Mouse (Mus musculus): ENCODE measurements around the gene Ctdsp1. TPM values are rescaled to one million over a fixed set of nuclear protein-coding genes. Genes with fewer than 3 reads are reported as not detected.

The Ctdsp1 gene
- total and polyA plus RNA-seq, 3 experiments, result 64.6 to 272 (median 154) TPM

- TF ChIP-seq POLR2AphosphoS5 (IDR thresholded peaks at IDR 0.05; ENCODE audit: insufficient replicate concordance, low read depth, low read length) (no peak), TAL1 (conservative IDR thresholded peaks at IDR 0.05; ENCODE audit: low read depth, low read length) (no peak), GATA1 (IDR thresholded peaks at IDR 0.05; ENCODE audit: borderline replicate concordance, low read length) (no peak), GATA2 (IDR thresholded peaks at IDR 0.05; ENCODE audit: borderline replicate concordance, low read depth, low read length) (no peak), CTCF (IDR thresholded peaks at IDR 0.05; ENCODE audit: low read depth, low read length) (no peak)
- peak; percentile 68 for ATAC-seq (ENCODE audit: extremely low read depth, insufficient number of reproducible peaks, low FRiP score, poor library complexity, severe bottlenecking)
- peaks cover 86% of the 10 kb centered on the region for H3K36me3 ChIP-seq (replicated peaks)
These were observed 48.0 kb downstream of the Ctdsp1 start for GRCm38 (mm10) chr1:74439166-74439876.

GRCm38 (mm10) chr1:74444538-74444937 lies 53.2 kb downstream of the Ctdsp1 start:
- Histone ChIP-seq H3K9me3 (replicated peaks) (no peaks in the 10 kb centered on the region), H3K36me3 (replicated peaks) (peaks cover 86% of the 10 kb centered on the region), H3K27me3 (ENCODE audit: insufficient read depth, low read length) (no peaks in the 10 kb centered on the region), H3K4me1 (ENCODE audit: insufficient read depth, low read depth, low read length) (peaks cover 19% of the 10 kb centered on the region), H3K4me3 (ENCODE audit: low read depth, low read length) (no peak overlapping the region)
- DNase-seq (ENCODE audit: low spot score) (no peak), ATAC-seq (ENCODE audit: extremely low read depth, insufficient number of reproducible peaks, low FRiP score, poor library complexity, severe bottlenecking) (no peak)
- TF ChIP-seq GATA2 (IDR thresholded peaks at IDR 0.05; ENCODE audit: borderline replicate concordance, low read depth, low read length) (no peak), TAL1 (conservative IDR thresholded peaks at IDR 0.05; ENCODE audit: low read depth, low read length) (no peak), POLR2AphosphoS5 (IDR thresholded peaks at IDR 0.05; ENCODE audit: insufficient replicate concordance, low read depth, low read length) (no peak), GATA1 (IDR thresholded peaks at IDR 0.05; ENCODE audit: borderline replicate concordance, low read length) (no peak), CTCF (IDR thresholded peaks at IDR 0.05; ENCODE audit: low read depth, low read length) (no peak)

More at GRCm38 (mm10) chr1:74439166-74439876, 48.0 kb downstream of the Ctdsp1 start:
- Histone ChIP-seq H3K4me3 (ENCODE audit: low read depth, low read length) (no peak overlapping the region; the same call in 1 of the 2 replicates), H3K9me3 (replicated peaks) (no peaks in the 10 kb centered on the region), H3K27me3 (ENCODE audit: insufficient read depth, low read length) (no peaks in the 10 kb centered on the region), H3K4me1 (ENCODE audit: insufficient read depth, low read depth, low read length) (peaks cover 52% of the 10 kb centered on the region)
- peak; percentile 42 for DNase-seq (ENCODE audit: low spot score)

Other genes with a start within 250 kb of the Ctdsp1 start
- not detected in 2 replicates for gene Cxcr2, start 237.5 kb upstream of the Ctdsp1 start, total RNA-seq (2014; fragmentation: Nextera tagmentation)
- gene Cxcr2, start 237.5 kb upstream of the Ctdsp1 start, total RNA-seq (2017), result 0.16 and 0.17 TPM in 2 replicates
- gene Cxcr2, start 237.5 kb upstream of the Ctdsp1 start, polyA plus RNA-seq (2012), result not detected in 2 replicates
- not detected in 2 replicates for gene Cxcr1, start 196.9 kb upstream of the Ctdsp1 start, total RNA-seq (2014; fragmentation: Nextera tagmentation)
- 0.23 and 0.71 TPM in 2 replicates for gene Cxcr1, start 196.9 kb upstream of the Ctdsp1 start, total RNA-seq (2017)
- not detected in 2 replicates for gene Cxcr1, start 196.9 kb upstream of the Ctdsp1 start, polyA plus RNA-seq (2012)
- gene Arpc2, start 155.4 kb upstream of the Ctdsp1 start, total RNA-seq (2014; fragmentation: Nextera tagmentation), result 876 and 934 TPM in 2 replicates
- gene Arpc2, start 155.4 kb upstream of the Ctdsp1 start, total RNA-seq (2017), result 647 and 716 TPM in 2 replicates
- gene Arpc2, start 155.4 kb upstream of the Ctdsp1 start, polyA plus RNA-seq (2012), result 746 and 964 TPM in 2 replicates
- not detected in 2 replicates for gene Gpbar1, start 113.0 kb upstream of the Ctdsp1 start, total RNA-seq (2014; fragmentation: Nextera tagmentation)
- 0.11 TPM in 1 of 2 replicates, not detected in the other for gene Gpbar1, start 113.0 kb upstream of the Ctdsp1 start, total RNA-seq (2017)
- gene Gpbar1, start 113.0 kb upstream of the Ctdsp1 start, polyA plus RNA-seq (2012), result not detected in 2 replicates
- gene Aamp, start 106.8 kb upstream of the Ctdsp1 start, total RNA-seq (2014; fragmentation: Nextera tagmentation), result 54.8 and 63.5 TPM in 2 replicates
- 127 and 129 TPM in 2 replicates for gene Aamp, start 106.8 kb upstream of the Ctdsp1 start, total RNA-seq (2017)
- 250 and 265 TPM in 2 replicates for gene Aamp, start 106.8 kb upstream of the Ctdsp1 start, polyA plus RNA-seq (2012)
- 27.7 and 58.4 TPM in 2 replicates for gene Pnkd, start 106.6 kb upstream of the Ctdsp1 start, total RNA-seq (2014; fragmentation: Nextera tagmentation)
- 30.5 and 37.9 TPM in 2 replicates for gene Pnkd, start 106.6 kb upstream of the Ctdsp1 start, total RNA-seq (2017)
- gene Pnkd, start 106.6 kb upstream of the Ctdsp1 start, polyA plus RNA-seq (2012), result 186 and 219 TPM in 2 replicates
- 18.7 and 19.8 TPM in 2 replicates for gene Tmbim1, start 85.9 kb upstream of the Ctdsp1 start, total RNA-seq (2014; fragmentation: Nextera tagmentation)
- 19.7 and 26.0 TPM in 2 replicates for gene Tmbim1, start 85.9 kb upstream of the Ctdsp1 start, total RNA-seq (2017)
- gene Tmbim1, start 85.9 kb upstream of the Ctdsp1 start, polyA plus RNA-seq (2012), result 110 and 115 TPM in 2 replicates
- gene Catip, start 29.4 kb upstream of the Ctdsp1 start, total RNA-seq (2014; fragmentation: Nextera tagmentation), result not detected in 2 replicates
- gene Catip, start 29.4 kb upstream of the Ctdsp1 start, total RNA-seq (2017), result 0.27 TPM in 1 of 2 replicates, not detected in the other
- not detected in 2 replicates for gene Catip, start 29.4 kb upstream of the Ctdsp1 start, polyA plus RNA-seq (2012)
- gene Slc11a1, start 16.3 kb upstream of the Ctdsp1 start, total RNA-seq (2014; fragmentation: Nextera tagmentation), result not detected in 2 replicates
- gene Slc11a1, start 16.3 kb upstream of the Ctdsp1 start, total RNA-seq (2017), result 0.23 and 0.60 TPM in 2 replicates
- not detected in 2 replicates for gene Slc11a1, start 16.3 kb upstream of the Ctdsp1 start, polyA plus RNA-seq (2012)
- gene Vil1, start 17.9 kb downstream of the Ctdsp1 start, total RNA-seq (2014; fragmentation: Nextera tagmentation), result 0.29 and 0.68 TPM in 2 replicates
- 0.29 and 1.1 TPM in 2 replicates for gene Vil1, start 17.9 kb downstream of the Ctdsp1 start, total RNA-seq (2017)
- gene Vil1, start 17.9 kb downstream of the Ctdsp1 start, polyA plus RNA-seq (2012), result 0.11 and 0.35 TPM in 2 replicates
- gene Cnot9, start 114.5 kb downstream of the Ctdsp1 start, total RNA-seq (2014; fragmentation: Nextera tagmentation), result 158 and 183 TPM in 2 replicates
- 87.5 and 89.6 TPM in 2 replicates for gene Cnot9, start 114.5 kb downstream of the Ctdsp1 start, total RNA-seq (2017)
- 35.9 and 37.1 TPM in 2 replicates for gene Cnot9, start 114.5 kb downstream of the Ctdsp1 start, polyA plus RNA-seq (2012)
- gene Plcd4, start 151.4 kb downstream of the Ctdsp1 start, total RNA-seq (2014; fragmentation: Nextera tagmentation), result not detected in 2 replicates
- gene Plcd4, start 151.4 kb downstream of the Ctdsp1 start, total RNA-seq (2017), result 0.35 and 0.60 TPM in 2 replicates
- gene Plcd4, start 151.4 kb downstream of the Ctdsp1 start, polyA plus RNA-seq (2012), result 0.02 TPM in 1 of 2 replicates, not detected in the other
- 112 and 117 TPM in 2 replicates for gene Usp37, start 152.8 kb downstream of the Ctdsp1 start, total RNA-seq (2014; fragmentation: Nextera tagmentation)
- gene Usp37, start 152.8 kb downstream of the Ctdsp1 start, total RNA-seq (2017), result 72.2 and 89.3 TPM in 2 replicates
- gene Usp37, start 152.8 kb downstream of the Ctdsp1 start, polyA plus RNA-seq (2012), result 2.9 and 9.7 TPM in 2 replicates
- gene Zfp142, start 196.7 kb downstream of the Ctdsp1 start, total RNA-seq (2014; fragmentation: Nextera tagmentation), result 48.2 and 50.4 TPM in 2 replicates
- gene Zfp142, start 196.7 kb downstream of the Ctdsp1 start, total RNA-seq (2017), result 11.4 and 13.1 TPM in 2 replicates
- 9.1 and 12.4 TPM in 2 replicates for gene Zfp142, start 196.7 kb downstream of the Ctdsp1 start, polyA plus RNA-seq (2012)
- gene Bcs1l, start 196.8 kb downstream of the Ctdsp1 start, total RNA-seq (2014; fragmentation: Nextera tagmentation), result 36.5 and 45.8 TPM in 2 replicates
- gene Bcs1l, start 196.8 kb downstream of the Ctdsp1 start, total RNA-seq (2017), result 25.8 and 26.8 TPM in 2 replicates
- 3.6 and 4.8 TPM in 2 replicates for gene Bcs1l, start 196.8 kb downstream of the Ctdsp1 start, polyA plus RNA-seq (2012)
- 35.2 and 57.4 TPM in 2 replicates for gene Rnf25, start 209.9 kb downstream of the Ctdsp1 start, total RNA-seq (2014; fragmentation: Nextera tagmentation)
- 48.5 and 80.6 TPM in 2 replicates for gene Rnf25, start 209.9 kb downstream of the Ctdsp1 start, total RNA-seq (2017)
- 23.1 and 24.1 TPM in 2 replicates for gene Rnf25, start 209.9 kb downstream of the Ctdsp1 start, polyA plus RNA-seq (2012)
- 3.9 and 5.6 TPM in 2 replicates for gene Stk36, start 209.9 kb downstream of the Ctdsp1 start, total RNA-seq (2014; fragmentation: Nextera tagmentation)
- 1.5 and 1.6 TPM in 2 replicates for gene Stk36, start 209.9 kb downstream of the Ctdsp1 start, total RNA-seq (2017)
- gene Stk36, start 209.9 kb downstream of the Ctdsp1 start, polyA plus RNA-seq (2012), result 0.46 and 0.88 TPM in 2 replicates